Mouse (Mus musculus): ENCODE data around the gene Macrod2.

Macrod2 gene

GRCm38 (mm10) chr2:141308406-141308805 is 913.3 kb downstream of the Macrod2 start:
- no peak for DNase-seq (ENCODE audit: low spot score)

GRCm38 (mm10) chr2:141312136-141312948 is 917.2 kb downstream of the Macrod2 start:
- no peak for DNase-seq (ENCODE audit: low spot score)

DNA sequence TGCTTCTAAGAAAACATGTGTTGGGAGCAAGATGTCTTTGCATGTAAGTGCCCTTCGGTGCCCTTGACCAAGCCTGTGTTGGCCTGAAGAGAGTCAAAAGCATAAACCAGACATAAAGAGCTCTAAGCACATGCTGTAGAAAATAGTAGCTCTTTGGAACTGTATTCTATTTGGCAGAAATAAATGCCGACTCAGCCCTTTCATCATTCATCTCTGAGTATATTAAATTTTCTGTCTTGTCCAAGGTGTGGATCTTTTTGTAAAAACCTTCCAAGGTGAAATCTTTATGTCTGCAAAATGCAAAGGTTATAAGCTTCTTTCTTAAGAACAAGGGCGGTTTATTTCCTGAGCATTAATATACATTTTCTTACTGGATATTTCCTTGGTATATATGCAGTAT is 920.2 kb downstream of the Macrod2 start:
- DNase-seq (ENCODE audit: low spot score), result no peak

- DNase-seq (ENCODE audit: low spot score), result no peak
Measured at GRCm38 (mm10) chr2:141323956-141324460, 928.9 kb downstream of the Macrod2 start.

DNA sequence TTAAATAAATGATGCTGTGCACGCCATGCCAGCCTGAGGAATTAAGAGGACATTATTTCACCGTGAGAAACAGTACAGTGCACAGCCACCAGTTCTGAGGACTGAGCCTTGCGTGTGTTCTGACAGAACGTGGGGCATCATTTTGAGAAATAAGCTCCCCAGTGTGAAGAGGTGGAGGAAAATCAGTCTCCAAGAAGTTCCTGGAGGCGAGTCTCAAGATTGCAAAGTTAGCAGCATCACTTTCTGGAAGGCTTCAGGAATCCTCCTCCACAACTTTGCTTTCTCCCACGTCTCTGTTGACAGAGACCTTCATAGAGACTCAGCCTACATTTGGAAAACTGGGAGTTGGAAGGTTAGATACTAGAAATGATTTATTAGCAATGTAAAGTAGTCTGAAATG is 932.2 kb downstream of the Macrod2 start:
- no peak for DNase-seq (ENCODE audit: low spot score)

GRCm38 (mm10) chr2:141337708-141338107 is 942.6 kb downstream of the Macrod2 start:
- no peak for DNase-seq (ENCODE audit: low spot score)

- DNase-seq (ENCODE audit: low spot score), result no peak
Measured at GRCm38 (mm10) chr2:141343988-141344535, 949.0 kb downstream of the Macrod2 start.

- no peak for DNase-seq (ENCODE audit: low spot score)
Measured at GRCm38 (mm10) chr2:141352623-141353022, 957.5 kb downstream of the Macrod2 start.

- DNase-seq (ENCODE audit: low spot score), result peak; percentile 9
Measured at GRCm38 (mm10) chr2:141388632-141389031, 993.5 kb downstream of the Macrod2 start.

- DNase-seq (ENCODE audit: low spot score), result no peak
Measured at GRCm38 (mm10) chr2:141391229-141391628, 996.1 kb downstream of the Macrod2 start.

- DNase-seq (ENCODE audit: low spot score), result no peak
Measured at GRCm38 (mm10) chr2:141394806-141395205, 999.7 kb downstream of the Macrod2 start.

DNA sequence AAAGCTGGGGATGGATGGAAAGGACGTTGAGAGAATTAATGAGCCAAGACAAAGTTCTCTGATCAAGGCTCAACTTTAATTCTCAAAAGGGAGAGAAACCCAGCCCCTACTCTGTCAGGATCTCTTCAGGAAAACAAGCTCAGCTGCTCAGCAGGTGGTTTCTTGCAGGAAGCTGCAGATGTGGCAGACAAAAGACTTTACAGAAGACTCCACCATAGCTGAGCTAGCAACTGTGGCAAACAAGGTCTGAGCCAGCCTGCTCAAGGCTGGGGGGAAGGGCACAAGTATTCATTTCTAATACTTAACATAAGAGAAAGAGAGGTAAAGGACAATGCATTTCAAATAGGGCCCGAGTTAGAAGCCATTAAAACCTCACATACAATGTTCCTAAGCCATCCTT is 1013.7 kb downstream of the Macrod2 start:
- DNase-seq (ENCODE audit: low spot score), result no peak

- no peak for DNase-seq (ENCODE audit: low spot score)
Measured at GRCm38 (mm10) chr2:141416436-141416835, 1021.3 kb downstream of the Macrod2 start.

GRCm38 (mm10) chr2:141416855-141417544 is 1021.9 kb downstream of the Macrod2 start:
- DNase-seq (ENCODE audit: low spot score), result no peak

- DNase-seq (ENCODE audit: low spot score), result no peak
Measured at GRCm38 (mm10) chr2:141419806-141420205, 1024.7 kb downstream of the Macrod2 start.

GRCm38 (mm10) chr2:141434084-141434483 is 1039.0 kb downstream of the Macrod2 start:
- DNase-seq (ENCODE audit: low spot score), result no peak

GRCm38 (mm10) chr2:141434731-141435570 is 1039.8 kb downstream of the Macrod2 start:
- peak; percentile 7 for DNase-seq (ENCODE audit: low spot score)

DNA sequence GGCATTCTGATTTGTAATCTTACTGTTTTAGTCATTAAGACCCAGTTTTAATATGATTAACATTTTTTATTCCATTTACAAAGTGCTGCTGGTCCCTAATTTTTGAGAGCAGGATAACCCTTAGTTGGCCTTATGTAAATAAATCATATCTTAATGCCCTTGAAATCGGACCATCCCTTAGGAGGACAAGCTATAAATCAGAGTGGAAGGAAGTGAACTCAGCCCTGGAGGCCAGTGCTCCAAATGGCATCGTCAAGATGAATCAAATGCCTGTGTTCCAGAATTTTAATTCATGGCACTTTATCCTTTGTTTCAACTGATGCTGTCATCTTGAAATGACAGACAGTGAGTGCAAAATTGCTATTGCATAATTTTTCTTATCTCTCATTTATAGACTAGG is 1046.8 kb downstream of the Macrod2 start:
- no peak for DNase-seq (ENCODE audit: low spot score)

- DNase-seq (ENCODE audit: low spot score), result no peak
Measured at GRCm38 (mm10) chr2:141449078-141449680, 1054.1 kb downstream of the Macrod2 start.

DNA sequence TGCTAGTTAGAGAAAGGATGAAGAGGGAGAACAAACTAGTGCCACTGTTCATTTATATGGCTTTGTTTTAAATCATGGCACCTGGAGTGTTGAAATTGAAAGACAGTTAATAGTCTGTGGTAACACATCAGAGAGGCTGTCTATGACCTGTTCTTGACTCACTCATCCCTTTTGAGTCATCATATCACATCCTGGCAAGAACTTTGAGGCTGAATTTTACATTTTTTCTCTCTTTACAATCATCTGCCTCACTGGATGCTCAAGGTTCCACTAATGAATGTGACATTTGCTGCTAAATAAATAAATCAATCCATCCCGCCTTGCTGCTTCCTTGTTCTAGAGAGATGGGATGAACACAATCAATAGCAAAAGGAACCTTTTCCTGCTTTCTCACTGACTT is 1068.8 kb downstream of the Macrod2 start:
- no peak for DNase-seq (ENCODE audit: low spot score)

GRCm38 (mm10) chr2:141472791-141473190 is 1077.7 kb downstream of the Macrod2 start:
- DNase-seq (ENCODE audit: low spot score), result no peak

DNA sequence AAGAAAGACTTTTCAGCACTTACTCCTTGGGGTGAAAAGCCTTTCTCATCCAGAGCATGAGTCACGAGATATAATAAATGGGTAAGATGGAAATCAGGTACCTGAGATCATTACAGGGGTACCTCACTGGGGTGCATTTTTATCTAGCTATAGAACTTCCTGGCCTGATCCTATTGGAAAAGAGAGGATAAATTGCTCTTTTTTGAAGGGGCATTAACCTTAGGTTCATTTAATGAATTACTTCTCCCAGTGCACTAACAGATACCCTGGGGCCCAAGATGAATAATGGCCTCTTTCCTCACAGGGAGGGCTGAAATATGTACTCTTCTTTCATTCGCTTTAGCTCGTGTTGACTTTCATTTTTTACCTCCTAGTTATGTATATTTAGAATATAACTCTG is 1082.5 kb downstream of the Macrod2 start:
- DNase-seq (ENCODE audit: low spot score), result no peak

All from testis, postnatal 14 days (tissue).